Mouse (Mus musculus) heart, adult 2 months (tissue): ENCODE data around the gene Fat2.

Source experiments
- CTCF ChIP-seq: fragments of 200-600 bp; IDR thresholded peaks from 2 replicates; pipeline ENCODE4 v1.8.1; 2022; ENCODE audit warnings: antibody characterized with exemption, mild to moderate bottlenecking, moderate library complexity
- EP300 ChIP-seq: fragments of 200-500 bp; IDR thresholded peaks from 2 replicates; pipeline ENCODE4 v1.6.1; 2011; ENCODE audit warnings: low read depth, low read length, control low read depth; ENCODE audit not compliant: insufficient read depth
- POLR2A ChIP-seq: fragments of 200-500 bp; IDR thresholded peaks from 2 replicates; pipeline ENCODE4 v1.6.1; 2011; ENCODE audit warnings: mild to moderate bottlenecking, low read depth, low read length, control low read depth; ENCODE audit not compliant: insufficient read depth

- TF ChIP-seq POLR2A: no peak
- TF ChIP-seq CTCF: no peak
- TF ChIP-seq EP300: no peak
These were observed 28.9 kb upstream of the Fat2 start for GRCm38 (mm10) chr11:55365242-55365641.
